Mouse (Mus musculus) hindbrain, embryonic 16.5 days (tissue): ENCODE results near the gene Setd1a. TPM values are rescaled to one million over a fixed set of nuclear protein-coding genes. Genes with fewer than 3 reads are reported as not detected.

Experiments used
- ATAC-seq: fragments of 200-750 bp; cut with Nextera tagmentation; 2 replicates; pipeline ENCODE4 v1.8.0; 2017; ENCODE audit warnings: moderate TSS enrichment, moderate library complexity
- H3K27ac ChIP-seq: fragments of 300-500 bp; sonication (generic); 2 replicates; pipeline ENCODE4 v1.5.1; 2014; ENCODE audit warnings: low read depth, mild to moderate bottlenecking, control low read depth, low read length, moderate library complexity
- H3K27me3 ChIP-seq: fragments of 300-500 bp; sonication (generic); replicated peaks from 2 replicates; pipeline ENCODE4 v1.6.1; 2014; ENCODE audit warnings: low read length; ENCODE audit not compliant: control insufficient read depth, insufficient read depth
- H3K36me3 ChIP-seq: fragments of 300-500 bp; sonication (generic); 2 replicates; pipeline ENCODE4 v1.6.1; 2014; ENCODE audit warnings: mild to moderate bottlenecking, low read length, moderate library complexity, mixed read lengths; ENCODE audit not compliant: control insufficient read depth, insufficient read depth
- H3K4me1 ChIP-seq: fragments of 300-500 bp; sonication (generic); 2 replicates; pipeline ENCODE4 v1.6.1; 2014; ENCODE audit warnings: low read depth, low read length; ENCODE audit not compliant: control insufficient read depth, insufficient read depth
- H3K4me2 ChIP-seq: fragments of 300-500 bp; sonication (generic); 2 replicates; pipeline ENCODE4 v1.6.1; 2014; ENCODE audit warnings: mild to moderate bottlenecking, low read length, control low read depth, moderate library complexity
- H3K4me3 ChIP-seq: fragments of 300-500 bp; sonication (generic); 2 replicates; pipeline ENCODE4 v1.5.1; 2014; ENCODE audit warnings: mild to moderate bottlenecking, low read length, control low read depth, moderate library complexity
- H3K9ac ChIP-seq: fragments of 300-500 bp; sonication (generic); 2 replicates; pipeline ENCODE4 v1.6.1; 2014; ENCODE audit warnings: low read depth, mild to moderate bottlenecking, control low read depth, low read length, moderate library complexity
- H3K9me3 ChIP-seq: fragments of 300-500 bp; sonication (generic); 2 replicates; pipeline ENCODE4 v1.6.1; 2014; ENCODE audit warnings: mild to moderate bottlenecking, low read length, moderate library complexity; ENCODE audit not compliant: control insufficient read depth
- WGBS: fragments of 180-500 bp; shearing (Covaris S2); extraction: QIAGEN DNeasy Blood & Tissue Kit; methylation state at CpG from one replicate; pipeline ENCODE4 v1.1.7; 2014; 5-methylcytosine and 5-hydroxymethylcytosine counted together
- polyA plus RNA-seq: library from polyadenylated mRNA; unstranded; fragments of >200 nt; fragmentation: Nextera tagmentation; extraction: Ambion mirVana; gene quantifications from 2 replicates; pipeline ENCODE4 v1.2.1, GENCODE M21; 2015

The Setd1a gene
- polyA plus RNA-seq, 1 experiment from 2014 or later, result 12.8 TPM

DNA sequence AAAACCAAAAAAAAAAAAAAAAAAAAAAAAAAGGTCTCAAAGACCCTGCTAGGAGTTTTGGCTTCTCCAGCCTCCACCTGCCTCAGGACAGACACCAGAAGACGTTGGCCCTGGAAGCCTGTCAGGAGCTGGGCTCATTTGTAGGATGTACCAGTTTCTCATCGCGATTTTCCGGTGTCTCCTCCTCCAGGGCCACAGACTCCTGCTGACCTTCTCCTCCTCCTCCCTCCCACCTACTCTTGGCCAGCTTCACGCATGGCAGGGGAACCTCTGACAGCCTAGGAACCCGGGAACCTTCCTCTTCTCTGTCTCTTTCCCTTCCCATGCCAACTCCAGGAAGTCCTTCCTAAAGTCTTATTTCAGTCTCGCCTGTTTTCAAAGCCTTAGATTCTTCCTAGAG, 40.6 kb downstream of the Setd1a start:
- H3K9ac ChIP-seq, result no peak overlapping the region
- no peaks in the 10 kb centered on the region for H3K9me3 ChIP-seq
- no peak overlapping the region for H3K4me3 ChIP-seq
- 70% methylated on average over 7 of the region's 7 CpGs for WGBS
- peaks cover 13% of the 10 kb centered on the region for H3K36me3 ChIP-seq
- H3K4me1 ChIP-seq, result no peaks in the 10 kb centered on the region; the same call in 1 of the 2 replicates
- H3K4me2 ChIP-seq, result no peak overlapping the region
- ATAC-seq, result no peak
- H3K27me3 ChIP-seq, result no peaks in the 10 kb centered on the region
- no peak overlapping the region for H3K27ac ChIP-seq

- Histone ChIP-seq H3K4me2 (no peak overlapping the region), H3K9me3 (no peaks in the 10 kb centered on the region), H3K4me1 (peaks cover 3% of the 10 kb centered on the region), H3K36me3 (peaks cover 13% of the 10 kb centered on the region), H3K4me3 (no peak overlapping the region), H3K9ac (no peak overlapping the region), H3K27ac (no peak overlapping the region), H3K27me3 (no peaks in the 10 kb centered on the region)
- 84% methylated on average over 5 of the region's 5 CpGs for WGBS
- no peak for ATAC-seq
These were observed 41.3 kb downstream of the Setd1a start for GRCm38 (mm10) chr7:127817776-127818175.

DNA sequence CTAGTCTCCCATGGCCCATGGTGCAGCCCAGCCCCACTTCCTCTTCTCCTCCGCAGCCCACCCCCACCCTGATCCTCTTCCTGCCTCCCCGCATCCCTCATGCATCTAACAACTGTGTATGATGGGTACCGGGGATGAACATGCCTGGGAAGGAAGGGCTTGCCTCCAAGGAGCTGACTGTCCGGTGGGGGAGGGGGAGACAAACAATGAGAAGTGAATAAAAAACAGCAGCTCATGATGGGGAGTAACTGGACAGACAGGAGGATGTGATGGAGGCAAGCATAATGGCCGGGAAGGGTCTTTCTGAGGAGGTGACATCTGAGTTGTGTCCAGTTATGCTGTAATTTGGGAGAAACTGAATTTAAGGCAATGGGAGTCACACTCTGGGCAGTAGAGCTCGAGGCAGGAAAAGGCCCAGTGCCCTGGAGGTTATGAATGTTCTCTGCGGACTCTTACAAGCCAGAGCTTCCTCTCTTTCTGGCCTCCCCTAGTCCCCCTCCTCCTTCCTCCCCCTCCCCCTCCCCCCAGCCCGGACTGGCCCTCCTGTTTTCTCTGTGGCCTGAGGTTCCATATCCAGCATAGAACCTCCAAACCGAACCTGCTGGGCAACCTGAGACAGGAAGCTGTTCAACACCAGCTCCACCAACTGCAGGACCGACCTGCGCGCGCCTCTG, 44.5 kb downstream of the Setd1a start:
- Histone ChIP-seq H3K9ac (no peak overlapping the region), H3K27ac (no peak overlapping the region), H3K4me2 (no peak overlapping the region), H3K27me3 (no peaks in the 10 kb centered on the region), H3K4me3 (no peak overlapping the region), H3K9me3 (no peaks in the 10 kb centered on the region), H3K36me3 (peaks cover 3% of the 10 kb centered on the region; the same call in 1 of the 2 replicates), H3K4me1 (peaks cover 18% of the 10 kb centered on the region)
- WGBS, result 72% methylated on average over 13 of the region's 13 CpGs
- ATAC-seq, result no peak

DNA sequence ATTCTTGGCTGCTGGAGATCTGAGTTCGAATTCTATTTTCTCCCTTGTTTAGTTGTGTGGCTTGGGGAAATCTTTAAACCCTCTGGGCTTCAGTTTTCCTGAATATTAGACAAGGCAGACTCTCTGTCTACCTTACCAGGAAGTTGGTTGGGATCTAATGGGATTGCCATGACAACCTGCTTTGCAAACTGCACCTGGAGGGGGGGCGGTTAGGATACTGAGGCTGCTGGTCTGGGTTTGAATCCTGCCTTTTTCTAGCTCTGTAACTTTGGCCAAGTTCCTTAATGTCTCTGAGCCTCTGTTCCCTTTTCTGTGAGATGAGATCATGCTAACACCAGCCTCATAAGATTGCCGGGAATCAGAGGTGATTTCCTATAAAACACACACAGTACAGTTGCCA, 46.0 kb downstream of the Setd1a start:
- 96% methylated on average over 3 of the region's 3 CpGs for WGBS
- H3K27me3 ChIP-seq, result no peaks in the 10 kb centered on the region
- no peak overlapping the region for H3K27ac ChIP-seq
- H3K4me3 ChIP-seq, result no peak overlapping the region
- H3K9me3 ChIP-seq, result no peaks in the 10 kb centered on the region
- no peak overlapping the region for H3K9ac ChIP-seq
- ATAC-seq, result no peak
- peaks cover 18% of the 10 kb centered on the region for H3K4me1 ChIP-seq
- H3K36me3 ChIP-seq, result peaks cover 3% of the 10 kb centered on the region; the same call in 1 of the 2 replicates
- peak overlapping the region; percentile 80; the same call in 1 of the 2 replicates for H3K4me2 ChIP-seq

DNA sequence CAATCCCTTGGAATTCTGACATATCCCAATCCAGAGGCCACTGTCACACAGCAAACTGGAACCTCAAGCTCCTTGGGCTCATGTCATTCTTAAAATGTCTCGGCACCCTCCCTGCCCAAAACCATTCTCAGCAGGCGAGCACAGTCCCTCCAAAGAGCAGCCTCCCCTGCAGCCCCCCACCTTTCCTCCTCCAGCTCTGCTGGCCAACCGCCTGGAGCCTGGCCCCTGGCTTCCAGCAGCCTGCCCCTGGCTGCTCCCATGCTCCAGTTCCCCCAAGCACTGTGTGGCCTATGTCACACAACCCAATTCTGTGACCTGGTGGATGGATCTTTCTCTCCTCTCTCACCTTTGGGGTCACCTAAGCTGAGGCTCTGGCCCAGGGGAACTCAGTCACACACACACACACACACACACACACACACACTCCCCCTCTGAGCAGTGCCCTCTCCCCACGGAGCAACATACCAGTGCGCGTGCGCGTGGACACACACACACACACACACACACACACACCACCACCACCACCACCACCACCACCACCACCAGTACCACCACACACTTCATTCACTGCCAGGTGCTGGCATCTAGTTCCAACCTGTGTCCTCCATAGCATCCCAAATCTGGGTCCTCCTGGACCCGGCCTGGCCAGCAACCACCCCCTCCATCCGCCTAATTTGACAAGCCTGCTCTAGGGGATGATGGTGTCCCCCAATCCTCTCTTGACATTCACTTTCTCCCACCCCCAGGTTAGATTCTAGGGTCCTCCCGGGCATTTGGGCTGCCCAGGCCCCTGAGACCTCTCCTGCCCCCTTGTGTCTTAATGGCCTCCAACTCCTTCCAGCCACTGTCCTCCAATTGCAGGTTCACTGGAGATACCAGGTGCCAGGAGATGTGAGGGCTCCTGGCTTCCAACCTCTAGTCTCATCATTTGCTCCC, 47.0 kb downstream of the Setd1a start:
- peak overlapping the region; percentile 80 for H3K4me2 ChIP-seq
- H3K9ac ChIP-seq, result peak overlapping the region; percentile 82
- no peaks in the 10 kb centered on the region for H3K9me3 ChIP-seq
- peak overlapping the region; percentile 58 for H3K4me3 ChIP-seq
- H3K36me3 ChIP-seq, result no peaks in the 10 kb centered on the region
- peak; percentile 19; the same call in 1 of the 2 replicates for ATAC-seq
- peaks cover 18% of the 10 kb centered on the region for H3K4me1 ChIP-seq
- H3K27me3 ChIP-seq, result no peaks in the 10 kb centered on the region
- 51% methylated on average over 11 of the region's 11 CpGs for WGBS
- H3K27ac ChIP-seq, result peak overlapping the region; percentile 85

GRCm38 (mm10) chr7:127824176-127824871, 47.9 kb downstream of the Setd1a start, which contains the start of the genes Stx4a and Stx1b:
Gene Stx4a (plus strand): TSS chr7:127824294.
Gene Stx1b (minus strand): TSS chr7:127824549.
- Histone ChIP-seq H3K4me2 (peak within 1 kb of the TSS; percentile 80), H3K27ac (peak within 1 kb of the TSS; percentile 85), H3K4me1 (peaks cover 18% of the 10 kb centered on the region), H3K9ac (peak within 1 kb of the TSS; percentile 82), H3K27me3 (no peaks in the 10 kb centered on the region), H3K9me3 (no peaks in the 10 kb centered on the region), H3K36me3 (no peaks in the 10 kb centered on the region), H3K4me3 (peak within 1 kb of the TSS; percentile 58)
- peak; percentile 89 for ATAC-seq
- whole genome bisulfite sequencing, result 2% methylated on average over 33 of the region's 38 CpGs

- H3K9ac ChIP-seq, result no peak overlapping the region
- no peak overlapping the region for H3K4me2 ChIP-seq
- no peaks in the 10 kb centered on the region for H3K27me3 ChIP-seq
- WGBS, result 79% methylated on average over 2 of the region's 2 CpGs
- H3K36me3 ChIP-seq, result no peaks in the 10 kb centered on the region
- ATAC-seq, result no peak
- H3K27ac ChIP-seq, result no peak overlapping the region
- H3K4me1 ChIP-seq, result peaks cover 3% of the 10 kb centered on the region; the same call in 1 of the 2 replicates
- no peak overlapping the region for H3K4me3 ChIP-seq
- no peaks in the 10 kb centered on the region for H3K9me3 ChIP-seq
These were observed 59.1 kb downstream of the Setd1a start for GRCm38 (mm10) chr7:127835550-127835949.

DNA sequence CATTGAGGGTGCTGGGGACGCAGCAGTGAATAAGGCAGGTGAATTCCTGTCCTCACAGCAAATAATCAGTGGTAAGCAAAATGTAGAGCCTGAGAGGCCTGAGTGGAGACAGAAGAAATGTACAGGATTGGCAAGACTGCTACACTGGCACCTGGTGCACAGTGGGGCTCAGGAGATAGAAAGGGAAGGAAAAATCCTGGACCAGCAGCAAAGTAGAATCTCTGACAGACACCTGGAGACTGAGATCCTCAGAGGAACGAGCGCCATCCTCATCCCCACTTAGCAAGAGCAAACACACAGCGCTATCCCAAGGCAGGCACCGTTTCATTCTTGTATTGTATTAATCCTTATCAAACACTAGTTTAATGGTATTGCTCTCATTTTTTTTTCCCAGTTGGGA, 61.0 kb downstream of the Setd1a start:
- no peaks in the 10 kb centered on the region for H3K36me3 ChIP-seq
- H3K9ac ChIP-seq, result no peak overlapping the region
- no peak overlapping the region for H3K27ac ChIP-seq
- no peak overlapping the region for H3K4me3 ChIP-seq
- H3K4me1 ChIP-seq, result peaks cover 6% of the 10 kb centered on the region; the same call in 1 of the 2 replicates
- WGBS, result 92% methylated on average over 5 of the region's 5 CpGs
- H3K9me3 ChIP-seq, result no peaks in the 10 kb centered on the region
- no peak overlapping the region for H3K4me2 ChIP-seq
- ATAC-seq, result no peak
- no peaks in the 10 kb centered on the region for H3K27me3 ChIP-seq
